Mouse (Mus musculus) retina, embryonic 14.5 days (tissue): ENCODE measurements at regions not wholly inside any gene's neighbourhood (a gene's known extent, or its start where the extent isn't known, plus 50 kb on each side); places are given as distances from the start of the nearest gene placed in this dataset.

Experiments used
- DNase-seq: peaks from one replicate; pipeline ENCODE4 v3.0.0-alpha.2; 2015; ENCODE audit warnings: low spot score

DNA sequence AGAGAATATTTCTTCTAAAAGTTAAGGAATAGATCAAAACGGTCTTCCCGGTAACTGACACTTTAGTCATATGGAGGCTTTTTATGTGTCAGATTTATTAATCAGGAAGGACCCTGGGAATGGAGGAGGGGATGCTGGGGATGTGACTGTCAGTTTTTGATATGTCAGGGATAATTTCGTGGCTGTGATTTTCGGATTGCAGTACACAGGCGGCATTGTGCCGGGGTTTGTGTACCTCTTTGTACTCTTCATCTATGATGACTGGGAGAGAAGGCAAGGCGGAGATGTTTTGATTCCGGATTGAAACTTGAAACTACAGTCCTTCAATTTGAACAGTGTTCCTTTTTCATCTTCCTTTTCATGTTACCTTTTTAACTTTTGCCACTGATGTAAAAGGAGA lies 344.2 kb downstream of the Mdfic start:
- no peak for DNase-seq

DNA sequence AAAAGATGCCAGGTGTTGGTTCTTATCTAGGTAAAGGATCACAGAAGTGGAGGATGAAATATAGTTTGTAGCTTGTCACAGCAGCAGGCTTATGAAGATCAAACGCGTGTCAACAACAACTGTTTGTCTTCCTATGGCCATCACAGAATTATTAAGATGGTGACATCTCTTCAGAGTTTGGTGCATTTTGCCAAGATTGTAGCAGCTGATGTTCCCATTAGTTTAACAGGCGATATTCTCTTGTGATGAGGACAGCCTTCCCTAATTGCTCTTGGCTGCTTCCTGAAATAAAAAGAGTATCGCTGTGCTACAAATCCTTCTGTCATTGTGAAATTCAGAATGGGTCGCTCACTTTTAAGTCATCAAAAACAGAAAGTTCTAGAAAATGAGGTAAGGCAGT lies 344.7 kb downstream of the Mdfic start:
- no peak for DNase-seq

GRCm38 (mm10) chr6:16076266-16076665 lies 355.8 kb downstream of the Mdfic start:
- DNase-seq = no peak

DNA sequence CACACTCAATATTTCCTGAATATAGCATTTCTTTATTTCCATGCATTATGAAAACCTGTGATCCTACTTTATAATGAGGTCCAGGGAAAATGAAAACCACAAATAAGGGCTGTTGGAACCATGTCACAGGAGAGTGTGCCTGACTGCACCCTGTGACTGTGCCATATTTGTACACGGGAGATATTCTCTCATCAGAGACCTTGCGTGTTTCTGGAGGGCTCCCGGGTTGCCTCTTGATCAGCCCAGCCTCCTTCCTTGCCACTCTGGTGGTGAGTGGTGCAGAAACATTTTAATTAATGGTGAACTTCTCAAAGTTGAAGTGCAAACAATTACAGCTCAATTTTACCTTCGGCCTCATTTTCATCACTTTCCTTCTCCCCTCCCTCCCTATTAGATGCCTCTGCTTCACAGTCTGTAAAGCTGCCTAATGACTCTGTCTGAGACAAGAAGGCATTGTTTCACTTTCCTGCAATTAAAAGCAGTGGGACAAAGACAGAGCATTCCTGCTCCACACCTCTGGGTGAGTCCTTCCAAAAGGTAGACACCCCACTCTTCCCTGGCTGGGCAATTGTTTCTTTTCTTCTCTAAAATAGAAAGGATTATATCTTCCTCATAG lies 356.8 kb downstream of the Mdfic start:
- peak; percentile 56 for DNase-seq

DNA sequence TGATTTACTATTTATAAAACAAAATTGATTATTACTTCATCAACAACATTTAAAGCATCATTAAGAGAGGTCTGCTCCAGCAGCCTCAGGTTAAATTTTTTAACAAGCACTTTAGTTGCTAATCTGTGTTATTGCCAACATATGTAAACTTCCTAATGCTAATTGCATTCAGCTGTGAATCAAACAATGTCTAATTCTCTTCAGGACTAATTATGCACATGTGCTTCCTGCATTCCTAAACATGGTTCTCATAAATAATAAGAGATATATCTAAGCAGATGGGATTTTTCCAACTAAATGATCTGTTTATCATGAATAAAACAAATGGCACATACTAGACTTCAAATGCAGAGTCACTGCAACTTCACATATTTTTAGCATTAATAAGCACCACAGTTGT lies 357.5 kb downstream of the Mdfic start:
- peak; percentile 7 for DNase-seq

DNA sequence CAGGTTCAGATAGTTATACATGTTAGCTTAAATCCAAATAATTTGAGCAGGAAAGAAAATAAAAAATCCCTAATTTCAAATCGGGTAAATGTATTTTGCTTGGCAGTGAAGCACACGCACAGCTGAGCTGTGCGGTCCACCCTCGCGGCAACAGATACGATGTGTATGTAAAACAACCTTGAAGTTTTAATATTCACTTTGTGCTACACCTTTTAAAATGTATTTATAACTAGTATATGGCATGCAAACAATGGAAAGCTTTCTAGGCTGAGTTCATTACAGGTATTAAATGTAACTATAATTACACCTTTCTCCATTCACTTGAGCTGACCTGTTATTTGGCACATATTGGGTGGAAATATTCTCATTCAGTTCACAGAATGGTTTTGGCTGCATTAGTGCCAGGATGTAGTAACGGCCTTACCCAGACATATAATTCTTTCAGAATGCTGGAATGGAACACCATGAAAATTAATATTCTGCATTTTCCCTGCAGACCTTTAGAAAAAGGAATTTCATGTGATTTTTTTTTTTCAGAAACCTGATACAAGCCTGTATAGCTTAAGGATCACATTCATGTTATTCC lies 366.6 kb downstream of the Mdfic start:
- DNase-seq = no peak

DNA sequence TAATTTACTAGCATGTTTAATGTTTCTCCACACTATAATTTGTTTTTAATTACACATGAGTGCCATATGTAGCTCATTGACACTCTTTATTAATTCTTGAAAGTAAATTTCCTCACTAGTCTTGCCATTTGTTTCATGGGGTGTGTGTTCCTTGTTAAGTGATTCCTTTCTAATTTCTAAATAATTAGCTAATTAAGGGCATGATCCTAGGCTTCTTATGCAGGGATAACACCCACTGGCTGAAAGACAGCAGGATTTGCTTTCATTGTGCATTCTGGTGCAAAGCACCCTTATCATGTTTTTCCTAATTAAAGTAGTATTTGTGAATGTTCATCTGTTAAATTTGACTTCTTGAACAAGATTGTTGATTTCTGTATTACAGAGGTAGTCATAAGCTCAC lies 378.3 kb downstream of the Mdfic start:
- DNase-seq = no peak

- DNase-seq = peak; percentile 9
Observed at GRCm38 (mm10) chr6:16141009-16141408, 420.5 kb downstream of the Mdfic start.

DNA sequence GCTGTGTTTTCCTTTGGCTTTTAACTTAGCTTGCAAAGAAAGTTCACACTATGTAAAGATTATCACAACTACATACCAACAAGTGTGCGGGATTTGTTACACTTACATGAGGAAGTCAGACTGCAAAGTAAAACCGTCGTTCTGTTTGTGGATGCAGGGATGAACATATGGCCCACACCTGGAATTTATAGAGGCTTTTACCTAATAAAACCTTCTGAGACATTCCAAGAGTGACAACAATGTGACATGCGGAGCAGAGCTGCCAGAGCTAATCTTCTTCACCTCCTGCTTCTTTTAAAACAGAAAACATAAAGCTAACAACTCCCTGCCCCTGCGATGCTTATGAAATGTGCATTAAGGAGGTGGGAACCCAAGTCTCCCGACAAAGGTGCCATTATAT lies 424.1 kb downstream of the Mdfic start:
- no peak for DNase-seq

GRCm38 (mm10) chr6:16150535-16150934 lies 430.1 kb downstream of the Mdfic start:
- DNase-seq = peak; percentile 35

DNA sequence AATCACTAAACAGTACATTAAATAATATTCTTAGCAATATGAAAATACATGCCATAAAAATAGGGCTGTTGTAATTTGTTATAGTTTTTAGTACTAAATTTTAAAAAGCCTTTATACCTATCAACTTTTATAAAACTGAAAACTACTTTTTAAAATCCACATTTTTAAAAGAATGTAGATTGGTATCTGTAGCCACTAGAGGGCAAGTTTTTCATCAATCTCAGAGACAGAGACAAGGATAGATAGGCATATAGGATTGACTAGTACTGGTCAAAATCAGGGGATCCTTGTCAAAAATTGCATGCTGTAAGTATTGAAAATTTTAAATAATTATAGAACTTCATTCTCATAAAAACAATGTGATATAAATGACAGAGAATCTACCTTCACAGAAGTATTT lies 431.0 kb downstream of the Mdfic start:
- DNase-seq = no peak

DNA sequence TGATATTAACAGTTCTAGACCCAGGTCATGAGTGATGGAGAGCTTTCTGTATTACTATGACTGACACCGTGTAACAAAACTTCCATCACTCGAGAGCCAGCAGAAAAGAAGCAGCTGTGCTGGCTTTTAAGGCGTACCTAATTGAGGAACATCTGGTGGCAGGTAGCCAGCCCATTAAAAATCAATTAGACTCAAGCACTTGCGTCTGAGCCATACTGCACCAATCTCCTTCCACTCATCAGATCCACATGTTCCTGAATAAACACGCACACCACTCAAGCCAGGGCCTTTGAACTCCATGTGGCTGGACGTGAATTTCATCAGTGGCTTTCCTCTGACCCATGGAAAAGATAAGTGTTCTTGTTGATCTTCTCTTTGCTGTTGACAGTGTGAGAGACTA lies 432.2 kb downstream of the Mdfic start:
- DNase-seq = peak; percentile 12

GRCm38 (mm10) chr6:16165012-16165411 lies 444.6 kb downstream of the Mdfic start:
- DNase-seq = no peak

GRCm38 (mm10) chr6:16171871-16172270 lies 451.4 kb downstream of the Mdfic start:
- DNase-seq = no peak

DNA sequence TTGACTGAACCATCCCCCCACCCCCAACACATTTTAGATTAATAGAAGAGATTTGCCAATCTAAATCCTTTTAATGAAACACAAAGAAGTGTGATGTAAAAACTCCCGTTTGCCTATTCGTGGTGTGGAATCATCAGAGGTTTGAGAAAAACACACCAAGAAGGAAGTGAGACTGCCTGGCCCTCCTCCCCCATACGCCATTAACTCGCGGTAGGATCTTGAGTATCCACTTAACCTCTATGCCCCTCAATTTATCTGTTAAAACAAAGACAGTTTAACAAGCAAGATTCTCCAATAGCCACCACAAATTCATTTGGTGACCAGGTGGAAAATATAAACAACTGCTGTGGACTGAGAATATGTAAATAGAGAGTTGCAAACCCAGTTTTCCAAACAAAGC lies 456.9 kb downstream of the Mdfic start:
- DNase-seq = no peak

GRCm38 (mm10) chr6:16187983-16188550 lies 467.6 kb downstream of the Mdfic start:
- no peak for DNase-seq

GRCm38 (mm10) chr6:16212975-16213374 lies 492.5 kb downstream of the Mdfic start:
- peak; percentile 34 for DNase-seq

- no peak for DNase-seq
Observed at GRCm38 (mm10) chr6:16213635-16214034, 493.2 kb downstream of the Mdfic start.

DNA sequence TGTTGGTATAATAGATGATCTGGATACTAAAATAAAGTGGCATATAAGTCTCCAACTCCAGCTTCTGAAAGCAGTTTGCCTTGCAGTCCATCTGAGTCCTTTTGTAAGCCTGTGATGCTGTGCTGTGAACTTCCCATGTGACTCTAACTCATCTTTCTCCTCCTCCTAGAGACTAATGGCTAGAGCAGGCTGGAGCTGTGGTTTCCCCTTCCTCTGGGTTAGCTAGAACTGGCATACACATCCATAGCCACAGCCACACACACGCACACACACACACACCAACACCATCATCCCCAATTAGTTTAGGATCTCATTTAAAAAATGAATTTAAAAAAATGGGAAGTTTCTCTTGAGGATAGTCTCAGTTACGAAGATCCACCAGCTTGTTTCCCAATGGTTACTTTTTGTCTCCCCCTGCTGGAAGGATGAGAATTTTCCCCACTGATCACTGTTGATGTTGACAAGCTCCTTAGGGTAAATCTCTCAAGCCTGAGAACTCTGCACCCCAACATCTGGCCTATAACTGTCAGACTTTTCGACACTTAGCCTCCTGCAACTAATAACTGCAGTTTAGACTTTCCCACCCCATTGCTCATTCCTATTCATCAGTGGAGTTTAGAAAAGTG lies 500.7 kb downstream of the Mdfic start:
- DNase-seq = peak; percentile 67
